Mouse (Mus musculus): ENCODE data around the gene Fzd7. TPM values are rescaled to one million over a fixed set of nuclear protein-coding genes. Genes with fewer than 3 reads are reported as not detected.
"Not testable (repeated sequence)": the region's sequence is repeated elsewhere in the genome, so short reads cannot be mapped to it uniquely, and the experiment has no call there.

Gene Fzd7
- polyA plus RNA-seq, 1 experiment from 2014 or later: 12.7 TPM

GRCm38 (mm10) chr1:59442721-59443120 is 39.5 kb upstream of the Fzd7 start:
- not testable (repeated sequence) for H3K36me3 ChIP-seq (ENCODE audit: control insufficient read depth, insufficient read depth, low read length); H3K4me3 ChIP-seq (ENCODE audit: low read depth, low read length); H3K4me2 ChIP-seq (ENCODE audit: low read depth, low read length, severe bottlenecking); H3K27me3 ChIP-seq (ENCODE audit: control insufficient read depth, insufficient read depth, low read length); H3K9me3 ChIP-seq (ENCODE audit: control insufficient read depth, low read length); DNase-seq (ENCODE audit: low spot score); H3K9ac ChIP-seq (ENCODE audit: low read length); H3K27ac ChIP-seq (ENCODE audit: low read depth, low read length); ATAC-seq (replicated peaks; ENCODE audit: low FRiP score); H3K4me1 ChIP-seq (replicated peaks; ENCODE audit: control insufficient read depth, insufficient read depth, low read length)
- 90% methylated on average over 14 of the region's 14 CpGs for WGBS

- no peak overlapping the region for H3K9ac ChIP-seq (ENCODE audit: low read length)
- no peaks in the 10 kb centered on the region for H3K36me3 ChIP-seq (ENCODE audit: control insufficient read depth, insufficient read depth, low read length)
- 87% methylated on average over 3 of the region's 3 CpGs for WGBS
- H3K4me1 ChIP-seq (replicated peaks; ENCODE audit: control insufficient read depth, insufficient read depth, low read length): peaks cover 4% of the 10 kb centered on the region
- H3K9me3 ChIP-seq (ENCODE audit: control insufficient read depth, low read length): no peaks in the 10 kb centered on the region
- no peak overlapping the region for H3K4me3 ChIP-seq (ENCODE audit: low read depth, low read length)
- H3K27ac ChIP-seq (ENCODE audit: low read depth, low read length): no peak overlapping the region
- DNase-seq (ENCODE audit: low spot score) (no peak), ATAC-seq (replicated peaks; ENCODE audit: low FRiP score) (no peak)
- H3K4me2 ChIP-seq (ENCODE audit: low read depth, low read length, severe bottlenecking): no peak overlapping the region
- peaks cover 2% of the 10 kb centered on the region; the same call in 1 of the 2 replicates for H3K27me3 ChIP-seq (ENCODE audit: control insufficient read depth, insufficient read depth, low read length)
Observed at GRCm38 (mm10) chr1:59444127-59444660, 38.0 kb upstream of the Fzd7 start.

- Histone ChIP-seq H3K9me3 (ENCODE audit: control insufficient read depth, low read length) (no peaks in the 10 kb centered on the region), H3K36me3 (ENCODE audit: control insufficient read depth, insufficient read depth, low read length) (no peaks in the 10 kb centered on the region), H3K27ac (ENCODE audit: low read depth, low read length) (no peak overlapping the region), H3K4me3 (ENCODE audit: low read depth, low read length) (no peak overlapping the region), H3K4me1 (replicated peaks; ENCODE audit: control insufficient read depth, insufficient read depth, low read length) (peaks cover 4% of the 10 kb centered on the region), H3K9ac (ENCODE audit: low read length) (no peak overlapping the region), H3K27me3 (ENCODE audit: control insufficient read depth, insufficient read depth, low read length) (peaks cover 2% of the 10 kb centered on the region; the same call in 1 of the 2 replicates), H3K4me2 (ENCODE audit: low read depth, low read length, severe bottlenecking) (no peak overlapping the region)
- WGBS: 91% methylated on average over 5 of the region's 5 CpGs
- DNase-seq (ENCODE audit: low spot score): no peak
- no peak for ATAC-seq (replicated peaks; ENCODE audit: low FRiP score)
Observed at GRCm38 (mm10) chr1:59445242-59445641, 37.0 kb upstream of the Fzd7 start.

- H3K27ac ChIP-seq (ENCODE audit: low read depth, low read length): no peak overlapping the region
- WGBS: 23% methylated on average over 11 of the region's 11 CpGs
- H3K9ac ChIP-seq (ENCODE audit: low read length): no peak overlapping the region
- H3K4me1 ChIP-seq (replicated peaks; ENCODE audit: control insufficient read depth, insufficient read depth, low read length): peaks cover 4% of the 10 kb centered on the region
- no peaks in the 10 kb centered on the region for H3K36me3 ChIP-seq (ENCODE audit: control insufficient read depth, insufficient read depth, low read length)
- ATAC-seq (replicated peaks; ENCODE audit: low FRiP score): no peak
- H3K4me2 ChIP-seq (ENCODE audit: low read depth, low read length, severe bottlenecking): no peak overlapping the region
- H3K9me3 ChIP-seq (ENCODE audit: control insufficient read depth, low read length): peaks cover 3% of the 10 kb centered on the region
- H3K4me3 ChIP-seq (ENCODE audit: low read depth, low read length): no peak overlapping the region
- peaks cover 2% of the 10 kb centered on the region; the same call in 1 of the 2 replicates for H3K27me3 ChIP-seq (ENCODE audit: control insufficient read depth, insufficient read depth, low read length)
- DNase-seq (ENCODE audit: low spot score): no peak
Observed at GRCm38 (mm10) chr1:59448497-59449270, 33.5 kb upstream of the Fzd7 start.

- Histone ChIP-seq H3K4me3 (ENCODE audit: low read depth, low read length) (no peak overlapping the region), H3K9ac (ENCODE audit: low read length) (no peak overlapping the region), H3K36me3 (ENCODE audit: control insufficient read depth, insufficient read depth, low read length) (no peaks in the 10 kb centered on the region), H3K4me1 (replicated peaks; ENCODE audit: control insufficient read depth, insufficient read depth, low read length) (peaks cover 4% of the 10 kb centered on the region), H3K27ac (ENCODE audit: low read depth, low read length) (no peak overlapping the region), H3K9me3 (ENCODE audit: control insufficient read depth, low read length) (peaks cover 3% of the 10 kb centered on the region), H3K4me2 (ENCODE audit: low read depth, low read length, severe bottlenecking) (no peak overlapping the region), H3K27me3 (ENCODE audit: control insufficient read depth, insufficient read depth, low read length) (peaks cover 2% of the 10 kb centered on the region; the same call in 1 of the 2 replicates)
- 23% methylated on average over 11 of the region's 11 CpGs for WGBS
- DNase-seq (ENCODE audit: low spot score): no peak
- no peak for ATAC-seq (replicated peaks; ENCODE audit: low FRiP score)
Observed at GRCm38 (mm10) chr1:59449423-59449822, 32.8 kb upstream of the Fzd7 start.

- Histone ChIP-seq H3K4me2 (ENCODE audit: low read depth, low read length, severe bottlenecking) (no peak overlapping the region), H3K9me3 (ENCODE audit: control insufficient read depth, low read length) (peaks cover 3% of the 10 kb centered on the region), H3K27me3 (ENCODE audit: control insufficient read depth, insufficient read depth, low read length) (peaks cover 2% of the 10 kb centered on the region; the same call in 1 of the 2 replicates), H3K36me3 (ENCODE audit: control insufficient read depth, insufficient read depth, low read length) (no peaks in the 10 kb centered on the region), H3K9ac (ENCODE audit: low read length) (no peak overlapping the region), H3K4me1 (replicated peaks; ENCODE audit: control insufficient read depth, insufficient read depth, low read length) (peaks cover 4% of the 10 kb centered on the region), H3K4me3 (ENCODE audit: low read depth, low read length) (no peak overlapping the region), H3K27ac (ENCODE audit: low read depth, low read length) (no peak overlapping the region)
- no peak for ATAC-seq (replicated peaks; ENCODE audit: low FRiP score)
- 72% methylated on average over 11 of the region's 11 CpGs for WGBS
- DNase-seq (ENCODE audit: low spot score): no peak
Observed at GRCm38 (mm10) chr1:59450896-59451295, 31.3 kb upstream of the Fzd7 start.

- Histone ChIP-seq H3K4me1 (replicated peaks; ENCODE audit: control insufficient read depth, insufficient read depth, low read length) (peaks cover 4% of the 10 kb centered on the region), H3K36me3 (ENCODE audit: control insufficient read depth, insufficient read depth, low read length) (no peaks in the 10 kb centered on the region), H3K9me3 (ENCODE audit: control insufficient read depth, low read length) (peaks cover 3% of the 10 kb centered on the region), H3K4me2 (ENCODE audit: low read depth, low read length, severe bottlenecking) (no peak overlapping the region), H3K4me3 (ENCODE audit: low read depth, low read length) (no peak overlapping the region), H3K27me3 (ENCODE audit: control insufficient read depth, insufficient read depth, low read length) (peaks cover 2% of the 10 kb centered on the region; the same call in 1 of the 2 replicates), H3K27ac (ENCODE audit: low read depth, low read length) (no peak overlapping the region), H3K9ac (ENCODE audit: low read length) (no peak overlapping the region)
- WGBS: 5% methylated on average over 9 of the region's 9 CpGs
- no peak for ATAC-seq (replicated peaks; ENCODE audit: low FRiP score)
- DNase-seq (ENCODE audit: low spot score): no peak
Observed at GRCm38 (mm10) chr1:59451584-59451983, 30.6 kb upstream of the Fzd7 start.

- no peaks in the 10 kb centered on the region for H3K27me3 ChIP-seq (ENCODE audit: control insufficient read depth, insufficient read depth, low read length)
- ATAC-seq (replicated peaks; ENCODE audit: low FRiP score): no peak
- no peak overlapping the region for H3K9ac ChIP-seq (ENCODE audit: low read length)
- no peak overlapping the region for H3K4me3 ChIP-seq (ENCODE audit: low read depth, low read length)
- no peak for DNase-seq (ENCODE audit: low spot score)
- peaks cover 3% of the 10 kb centered on the region for H3K9me3 ChIP-seq (ENCODE audit: control insufficient read depth, low read length)
- no peak overlapping the region for H3K4me2 ChIP-seq (ENCODE audit: low read depth, low read length, severe bottlenecking)
- H3K36me3 ChIP-seq (ENCODE audit: control insufficient read depth, insufficient read depth, low read length): no peaks in the 10 kb centered on the region
- H3K4me1 ChIP-seq (replicated peaks; ENCODE audit: control insufficient read depth, insufficient read depth, low read length): peaks cover 4% of the 10 kb centered on the region
- H3K27ac ChIP-seq (ENCODE audit: low read depth, low read length): no peak overlapping the region
- 21% methylated on average over 3 of the region's 3 CpGs for WGBS
Observed at GRCm38 (mm10) chr1:59456825-59457224, 25.4 kb upstream of the Fzd7 start.

GRCm38 (mm10) chr1:59457873-59458272 is 24.4 kb upstream of the Fzd7 start:
- DNase-seq (ENCODE audit: low spot score) (no peak), ATAC-seq (replicated peaks; ENCODE audit: low FRiP score) (no peak)
- no peaks in the 10 kb centered on the region for H3K36me3 ChIP-seq (ENCODE audit: control insufficient read depth, insufficient read depth, low read length)
- no peak overlapping the region for H3K4me3 ChIP-seq (ENCODE audit: low read depth, low read length)
- H3K4me2 ChIP-seq (ENCODE audit: low read depth, low read length, severe bottlenecking): no peak overlapping the region
- no peaks in the 10 kb centered on the region for H3K27me3 ChIP-seq (ENCODE audit: control insufficient read depth, insufficient read depth, low read length)
- H3K4me1 ChIP-seq (replicated peaks; ENCODE audit: control insufficient read depth, insufficient read depth, low read length): peaks cover 4% of the 10 kb centered on the region
- WGBS: 85% methylated on average over 4 of the region's 4 CpGs
- H3K9ac ChIP-seq (ENCODE audit: low read length): no peak overlapping the region
- no peaks in the 10 kb centered on the region for H3K9me3 ChIP-seq (ENCODE audit: control insufficient read depth, low read length)
- no peak overlapping the region for H3K27ac ChIP-seq (ENCODE audit: low read depth, low read length)
